Comparison of ENCODE assay signal across 18 mouse cellular contexts in genomic region chr8:46573964-46574363, GRCm38 (mm10). TPM values are rescaled to one million over a fixed set of nuclear protein-coding genes. Genes with fewer than 3 reads are reported as not detected.
A peak's percentile ranks its signal among the peaks of the same experiment; 100 is the strongest.
DNase-seq lines count a peak whose midpoint lies in the region; ATAC-seq lines count a peak whose summit lies in the region.
"Had no signal": no experiment of that assay in that cellular context is flagged by ENCODE, and none has a peak within 500 bp of the region (broad histone marks: within the 10 kb centered on the region; RNA-seq: fewer than 3 reads in every experiment).

No protein-coding gene starts in this region.

- peak; percentile 14 for DNase-seq in retina, postnatal 1 day
- DNase-seq in retina, embryonic 14.5 days (ENCODE audit: low spot score): no peak
- DNase-seq in ZHBTc4 (ENCODE audit: low read depth, low spot score): peak; percentile 25
- DNase-seq in urinary bladder, postnatal 25 days (ENCODE audit: low spot score): no peak
- DNase-seq in Muller cell, postnatal 12 days (ENCODE audit: inconsistent ontology term): no peak
- DNase-seq: adrenal gland, postnatal 10 days; cerebellum, adult 11-12 months; cerebellum, adult 9-10 months; cerebellum, postnatal 25 days; heart, adult 18-20 months had no signal

- no peak overlapping the region for H3K4me3 ChIP-seq in stomach, embryonic 16.5 days (replicated peaks; ENCODE audit: low read length)
- H3K4me3 ChIP-seq: embryonic facial prominence, embryonic 12.5 days; forebrain, embryonic 15.5 days; heart, embryonic 12.5 days; hindbrain, embryonic 12.5 days had no signal

- no peaks in the 10 kb centered on the region for H3K9me3 ChIP-seq in stomach, embryonic 16.5 days (replicated peaks; ENCODE audit: control insufficient read depth, low read length)
- H3K9me3 ChIP-seq: embryonic facial prominence, embryonic 12.5 days; forebrain, embryonic 15.5 days; heart, embryonic 12.5 days; hindbrain, embryonic 12.5 days had no signal

- no peak overlapping the region for H3K4me2 ChIP-seq in stomach, embryonic 16.5 days (ENCODE audit: low read depth, low read length)
- H3K4me2 ChIP-seq: embryonic facial prominence, embryonic 12.5 days; forebrain, embryonic 15.5 days; heart, embryonic 12.5 days; hindbrain, embryonic 12.5 days had no signal

- H3K4me1 ChIP-seq in stomach, embryonic 16.5 days (ENCODE audit: control insufficient read depth, insufficient read depth, low read length): no peaks in the 10 kb centered on the region
- H3K4me1 ChIP-seq: embryonic facial prominence, embryonic 12.5 days; forebrain, embryonic 15.5 days; heart, embryonic 12.5 days; hindbrain, embryonic 12.5 days had no signal

- H3K27ac ChIP-seq in stomach, embryonic 16.5 days (ENCODE audit: low read length): no peak overlapping the region
- H3K27ac ChIP-seq: embryonic facial prominence, embryonic 12.5 days; forebrain, embryonic 15.5 days; hindbrain, embryonic 12.5 days had no signal

- no peaks in the 10 kb centered on the region for H3K27me3 ChIP-seq in stomach, embryonic 16.5 days (ENCODE audit: control insufficient read depth, insufficient read depth, low read length)
- H3K27me3 ChIP-seq: CH12.LX; embryonic facial prominence, embryonic 12.5 days; forebrain, embryonic 15.5 days; heart, embryonic 12.5 days; hindbrain, embryonic 12.5 days had no signal

- 76% methylated on average over 2 of the region's 2 CpGs for WGBS in stomach, embryonic 16.5 days

- H3K9ac ChIP-seq in stomach, embryonic 16.5 days (ENCODE audit: low read length): no peak overlapping the region
- H3K9ac ChIP-seq: embryonic facial prominence, embryonic 12.5 days; forebrain, embryonic 15.5 days; heart, embryonic 12.5 days; hindbrain, embryonic 12.5 days had no signal

- 0 out of 2 replicates have a peak, but pooled peaks cover 12% of the 10 kb centered on the region for H3K36me3 ChIP-seq in stomach, embryonic 16.5 days (ENCODE audit: control insufficient read depth, insufficient read depth, low read length)

- ATAC-seq in stomach, embryonic 16.5 days (ENCODE audit: insufficient read depth, low FRiP score): peak; percentile 54; the same call in 1 of the 2 replicates
- ATAC-seq: forebrain, embryonic 15.5 days; hindbrain, embryonic 16.5 days; inflammation-experienced regulatory T-cells, adult 6 months had no signal

RNA-seq across cellular contexts. Expression of gene Cenpu, which starts 22.1 kb away (rescaled TPM):
- polyA plus RNA-seq in stomach, embryonic 16.5 days (2015; fragmentation: Nextera tagmentation; extraction: Ambion mirVana): 11.2 and 15.1 TPM in 2 replicates

RNA-seq across cellular contexts. Expression of gene Primpol, which starts 43.0 kb away (rescaled TPM):
- 13.1 and 14.6 TPM in 2 replicates for polyA plus RNA-seq in stomach, embryonic 16.5 days (2015; fragmentation: Nextera tagmentation; extraction: Ambion mirVana)

RNA-seq across cellular contexts. Expression of gene Casp3, which starts 43.1 kb away (rescaled TPM):
- 59.8 and 65.4 TPM in 2 replicates for polyA plus RNA-seq in stomach, embryonic 16.5 days (2015; fragmentation: Nextera tagmentation; extraction: Ambion mirVana)

Comparison
In these comparisons a context has a peak if more than half of its experiments do, and no peak if none do; other contexts are left out.
1. DNase-seq: peak in retina, postnatal 1 day (single experiment) and ZHBTc4 (single experiment); none in retina, embryonic 14.5 days (single experiment), urinary bladder, postnatal 25 days (single experiment) and Muller cell, postnatal 12 days (single experiment).